8 mouse cellular contexts compared by ENCODE assay signal in genomic region chr12:113013604-113014558, GRCm38 (mm10). TPM values are rescaled to one million over a fixed set of nuclear protein-coding genes. Genes with fewer than 3 reads are reported as not detected.
DNase-seq lines count a peak whose midpoint lies in the region; ATAC-seq and TF ChIP-seq lines count a peak whose summit lies in the region.

Gene Pacs2 (plus strand): TSS chr12:113014508.

- 5% methylated on average over 39 of the region's 85 CpGs for WGBS in forebrain, embryonic 14.5 days
- 3% methylated on average over 65 of the region's 85 CpGs for WGBS in lung, embryonic 14.5 days
- 12% methylated on average over 82 of the region's 85 CpGs for WGBS in olfactory bulb, adult 2 months
- WGBS in thymus, adult 2 months = 15% methylated on average over 85 of the region's 85 CpGs

- no peaks in the 10 kb centered on the region for H3K36me3 ChIP-seq in forebrain, embryonic 14.5 days (ENCODE audit: control insufficient read depth, insufficient read depth, low read length)
- H3K36me3 ChIP-seq in lung, embryonic 14.5 days (ENCODE audit: insufficient read depth) = no peaks in the 10 kb centered on the region
- no peaks in the 10 kb centered on the region for H3K36me3 ChIP-seq in thymus, adult 2 months (ENCODE audit: control insufficient read depth, insufficient read depth, low read length)

- peak within 1 kb of the TSS; percentile 85 for H3K4me2 ChIP-seq in forebrain, embryonic 14.5 days (ENCODE audit: low read length)
- H3K4me2 ChIP-seq in lung, embryonic 14.5 days = peak within 1 kb of the TSS; percentile 89

- peak; percentile 74 for DNase-seq in ES-CJ7 (ENCODE audit: low read depth, low spot score)
- DNase-seq in forebrain, embryonic 14.5 days (ENCODE audit: low spot score) = peak; percentile 96
- DNase-seq in heart, postnatal 14 days = peak; percentile 98 to 99
- DNase-seq in layer of hippocampus, adult 18-20 months (ENCODE audit: low spot score in 2 of 2) = peak; percentile 88 to 94
- peak; percentile 98 for DNase-seq in lung, embryonic 14.5 days
- peak; percentile 93 for DNase-seq in thymus, adult 2 months

- H3K9me3 ChIP-seq in forebrain, embryonic 14.5 days (replicated peaks; ENCODE audit: control insufficient read depth, low read length) = no peaks in the 10 kb centered on the region
- H3K9me3 ChIP-seq in lung, embryonic 14.5 days (ENCODE audit: low read depth, low read length) = no peaks in the 10 kb centered on the region

- peak; percentile 97 for TF ChIP-seq POLR2A in olfactory bulb, adult 2 months (IDR thresholded peaks at IDR 0.05; ENCODE audit: insufficient read depth, low read depth, low read length)
- peak; percentile 73; the same call in 1 of the 2 replicates for TF ChIP-seq POLR2A in thymus, adult 2 months (IDR thresholded peaks at IDR 0.05; ENCODE audit: control insufficient read depth, extremely low read depth, insufficient read depth, low read length, poor library complexity)

- no peaks in the 10 kb centered on the region for H3K27me3 ChIP-seq in forebrain, embryonic 14.5 days (replicated peaks; ENCODE audit: control insufficient read depth, insufficient read depth, low read length)
- H3K27me3 ChIP-seq in lung, embryonic 14.5 days (ENCODE audit: insufficient read depth, low read length) = no peaks in the 10 kb centered on the region
- no peaks in the 10 kb centered on the region for H3K27me3 ChIP-seq in thymus, adult 2 months (ENCODE audit: control insufficient read depth, insufficient read depth, low read length)

- peak within 1 kb of the TSS; percentile 94 for H3K9ac ChIP-seq in forebrain, embryonic 14.5 days (ENCODE audit: low read length)
- peak within 1 kb of the TSS; percentile 84 for H3K9ac ChIP-seq in lung, embryonic 14.5 days

- intact Hi-C loops in heart, postnatal 14 days (cut with DNase I) = loop anchor here (2.0 kb wide), 1 partner anchor 61 kb away; the partner anchor contains the start of gene Tex22

- TF ChIP-seq CTCF in lung, embryonic 14.5 days (IDR thresholded peaks at IDR 0.05; ENCODE audit: low read depth) = no peak; the same call in 1 of the 2 replicates
- no peak for TF ChIP-seq CTCF in olfactory bulb, adult 2 months (IDR thresholded peaks at IDR 0.05; ENCODE audit: insufficient read depth, low read depth, low read length)
- 0 out of 2 replicates have a peak, but pooled peaks have one; percentile 8 for TF ChIP-seq CTCF in thymus, adult 2 months (IDR thresholded peaks at IDR 0.05; ENCODE audit: borderline replicate concordance, control insufficient read depth, extremely low read depth, insufficient read depth, low read length, poor library complexity)

- H3K4me1 ChIP-seq in forebrain, embryonic 14.5 days (ENCODE audit: control insufficient read depth, insufficient read depth, low read length) = peaks cover 18% of the 10 kb centered on the region
- peaks cover 12% of the 10 kb centered on the region; the same call in 1 of the 2 replicates for H3K4me1 ChIP-seq in lung, embryonic 14.5 days (ENCODE audit: insufficient read depth)
- peaks cover 32% of the 10 kb centered on the region for H3K4me1 ChIP-seq in olfactory bulb, adult 2 months (ENCODE audit: control insufficient read depth, insufficient read depth, low read length)
- H3K4me1 ChIP-seq in thymus, adult 2 months (replicated peaks; ENCODE audit: control insufficient read depth, insufficient read depth, low read length) = peaks cover 10% of the 10 kb centered on the region

- H3K27ac ChIP-seq in forebrain, embryonic 14.5 days (ENCODE audit: low read depth, low read length) = peak within 1 kb of the TSS; percentile 89
- H3K27ac ChIP-seq in lung, embryonic 14.5 days (ENCODE audit: low read depth) = peak within 1 kb of the TSS; percentile 89
- H3K27ac ChIP-seq in olfactory bulb, adult 2 months (ENCODE audit: insufficient read depth, low read depth, low read length) = peak within 1 kb of the TSS; percentile 82
- H3K27ac ChIP-seq in thymus, adult 2 months (ENCODE audit: control insufficient read depth, insufficient read depth, low read length) = no peak within 1 kb of the TSS

- ATAC-seq in cerebellum, adult (ENCODE audit: insufficient number of reproducible peaks, low FRiP score, low TSS enrichment) = peak; percentile 85
- ATAC-seq in forebrain, embryonic 14.5 days = peak; percentile 90
- ATAC-seq in lung, embryonic 14.5 days (ENCODE audit: insufficient read depth) = peak; percentile 95

- H3K4me3 ChIP-seq in forebrain, embryonic 14.5 days (ENCODE audit: low read depth, low read length) = peak within 1 kb of the TSS; percentile 99
- peak within 1 kb of the TSS; percentile 93 for H3K4me3 ChIP-seq in lung, embryonic 14.5 days (ENCODE audit: low read depth, low read length)
- peak within 1 kb of the TSS; percentile 88 for H3K4me3 ChIP-seq in olfactory bulb, adult 2 months (ENCODE audit: insufficient read depth, low read depth, low read length)
- H3K4me3 ChIP-seq in thymus, adult 2 months (ENCODE audit: control insufficient read depth, insufficient read depth, low read length) = peak within 1 kb of the TSS; percentile 88

RNA-seq across cellular contexts. Expression of gene Pacs2, which starts in this region (rescaled TPM):
- polyA plus RNA-seq in forebrain, embryonic 14.5 days (2014; fragmentation: Nextera tagmentation; extraction: Ambion mirVana) = 16.1 and 21.6 TPM in 2 replicates
- total RNA-seq in heart, postnatal 14 days (2021) = 10 to 100 TPM; 29.0 to 32.1 TPM
- total RNA-seq in layer of hippocampus, adult 18-20 months (2021) = 10 to 100 TPM; 88.3 to 90.3 TPM
- 12.3 and 15.6 TPM in 2 replicates for polyA plus RNA-seq in lung, embryonic 14.5 days (2014; fragmentation: Nextera tagmentation; extraction: Ambion mirVana)
- polyA plus RNA-seq in olfactory bulb, adult 2 months (2012; ENCODE audit: insufficient read depth, insufficient read length, low replicate concordance, missing spikeins) = not detected in 2 replicates
- 60.3 and 66.6 TPM in 2 replicates for polyA plus RNA-seq in thymus, adult 2 months (2012; rRNA removed)
